Mouse (Mus musculus): ENCODE measurements at regions not wholly inside any gene's neighbourhood (a gene's known extent, or its start where the extent isn't known, plus 50 kb on each side); places are given as distances from the start of the nearest gene placed in this dataset.

DNA sequence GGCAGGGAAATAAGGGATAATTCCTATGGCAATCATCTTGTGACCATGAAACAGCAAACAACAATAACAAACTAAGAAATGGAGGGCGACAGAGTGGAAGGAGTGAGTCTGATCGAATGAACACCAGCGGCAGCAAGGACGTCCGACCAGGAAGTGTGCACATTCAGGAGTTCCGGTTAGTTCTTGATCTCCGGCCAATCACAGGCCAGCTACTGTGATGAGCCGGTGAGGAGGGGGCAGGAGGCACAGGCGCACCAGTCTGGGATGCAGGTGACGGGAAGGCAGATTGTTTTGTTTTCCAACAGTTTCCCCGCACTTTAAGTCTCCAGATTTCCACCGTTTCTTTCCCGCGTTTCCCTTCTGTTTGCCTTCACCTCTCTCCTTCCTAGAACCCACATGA lies 50.3 kb upstream of the Hunk start:
- Histone ChIP-seq H3K4me1 (replicated peaks; ENCODE audit: low read depth, low read length) (peaks cover 10% of the 10 kb centered on the region), H3K9me3 (ENCODE audit: low read length) (peaks cover 27% of the 10 kb centered on the region), H3K27me3 (ENCODE audit: insufficient read depth, low read length) (peaks cover 21% of the 10 kb centered on the region; the same call in 1 of the 2 replicates), H3K4me3 (replicated peaks; ENCODE audit: low read length) (0 out of 2 replicates have a peak overlapping the region, but pooled peaks have one; percentile 20), H3K36me3 (ENCODE audit: insufficient read depth, low read length) (no peaks in the 10 kb centered on the region)
- no peak for TF ChIP-seq POU5F1 (IDR thresholded peaks at IDR 0.05; ENCODE audit: borderline replicate concordance, low read length)
- TF ChIP-seq CTCF (conservative IDR thresholded peaks at IDR 0.05; ENCODE audit: low read length) = no peak
- no peak for TF ChIP-seq NANOG (IDR thresholded peaks at IDR 0.05; ENCODE audit: borderline replicate concordance, low read length)

DNA sequence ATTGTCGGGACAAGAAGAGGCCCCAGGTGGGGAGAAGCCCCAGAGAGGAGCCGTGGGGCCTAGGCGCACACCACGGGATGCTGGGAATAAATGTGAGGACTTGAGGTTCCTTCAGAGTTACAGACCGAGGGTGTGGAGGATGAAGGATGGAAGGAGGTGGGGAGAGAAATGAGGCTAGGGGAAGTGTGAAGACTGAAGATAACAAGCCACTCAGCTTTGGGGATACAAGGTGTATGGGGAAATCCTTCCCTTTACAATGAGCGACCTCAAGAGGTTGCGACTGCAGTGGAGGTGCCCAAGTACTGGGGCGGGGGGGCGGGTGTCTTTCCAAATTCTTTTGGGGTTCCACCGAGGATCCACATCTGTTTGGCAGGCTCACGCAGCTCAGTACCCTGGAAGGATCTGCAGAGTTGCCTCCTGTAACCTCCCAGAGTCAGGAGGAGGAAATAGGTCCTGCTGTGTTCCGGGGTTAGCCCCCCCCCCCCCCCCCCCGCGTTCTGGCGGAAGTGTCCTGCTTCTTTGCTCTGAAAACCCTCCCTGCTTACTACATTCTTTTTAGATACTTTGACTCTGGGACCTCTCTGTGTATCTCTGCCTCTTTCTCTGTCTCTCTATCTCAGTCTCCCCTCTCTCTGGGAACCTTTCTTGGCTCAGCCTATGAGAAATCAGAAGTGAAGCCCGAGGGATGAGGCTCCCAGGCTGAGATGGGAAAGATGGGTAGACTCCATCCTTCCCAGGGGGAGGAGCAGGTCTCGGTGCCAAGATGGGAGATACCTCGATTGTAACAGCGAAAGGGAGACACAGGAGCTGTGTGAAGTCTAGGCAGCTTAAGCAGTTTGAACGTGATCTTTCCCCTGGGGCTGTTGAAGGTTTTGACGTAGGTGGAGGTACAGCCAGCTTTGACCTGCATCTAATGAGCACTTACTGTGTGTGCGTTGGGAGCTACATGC lies 49.8 kb upstream of the Scaf4 start:
- H3K4me3 ChIP-seq (replicated peaks; ENCODE audit: low read length) = no peak overlapping the region

More for the DNA sequence above, 49.8 kb upstream of the Scaf4 start:
- Histone ChIP-seq H3K36me3 (ENCODE audit: insufficient read depth, low read length) (no peaks in the 10 kb centered on the region), H3K27me3 (ENCODE audit: insufficient read depth, low read length) (peaks cover 21% of the 10 kb centered on the region; the same call in 1 of the 2 replicates), H3K4me1 (replicated peaks; ENCODE audit: low read depth, low read length) (peaks cover 10% of the 10 kb centered on the region), H3K9me3 (ENCODE audit: low read length) (peaks cover 30% of the 10 kb centered on the region)
- TF ChIP-seq POU5F1 (IDR thresholded peaks at IDR 0.05; ENCODE audit: borderline replicate concordance, low read length) = no peak

All from E14TG2a.4 (cell line).